Mouse (Mus musculus) midbrain, postnatal 0 days (tissue): ENCODE results near the gene Oser1. TPM values are rescaled to one million over a fixed set of nuclear protein-coding genes. Genes with fewer than 3 reads are reported as not detected.

Source experiments
- ATAC-seq: fragments of 200-750 bp; cut with Nextera tagmentation; 2 replicates; pipeline ENCODE4 v1.8.0; 2017; ENCODE audit warnings: moderate number of reproducible peaks, mild to moderate bottlenecking, moderate TSS enrichment, moderate library complexity; ENCODE audit not compliant: low FRiP score
- DNase-seq: peaks from one replicate; pipeline ENCODE4 v3.0.0-alpha.2; 2015; ENCODE audit warnings: low spot score
- H3K27ac ChIP-seq: fragments of 300-500 bp; sonication (generic); 2 replicates; pipeline ENCODE4 v1.5.1; 2014; ENCODE audit warnings: low read depth, mild to moderate bottlenecking, low read length, mixed read lengths
- H3K27me3 ChIP-seq: fragments of 300-500 bp; sonication (generic); 2 replicates; pipeline ENCODE4 v1.6.1; 2014; ENCODE audit warnings: low read length, control low read depth, mixed read lengths; ENCODE audit not compliant: insufficient read depth
- H3K36me3 ChIP-seq: fragments of 300-500 bp; sonication (generic); 2 replicates; pipeline ENCODE4 v1.6.1; 2014; ENCODE audit warnings: low read length, control low read depth, mixed read lengths; ENCODE audit not compliant: insufficient read depth
- H3K4me1 ChIP-seq: fragments of 300-500 bp; sonication (generic); 2 replicates; pipeline ENCODE4 v1.6.1; 2014; ENCODE audit warnings: mild to moderate bottlenecking, control low read depth, antibody characterized with exemption, low read length, mixed read lengths; ENCODE audit not compliant: insufficient read depth
- H3K4me2 ChIP-seq: fragments of 300-500 bp; sonication (generic); 2 replicates; pipeline ENCODE4 v1.6.1; 2014; ENCODE audit warnings: low read depth, mild to moderate bottlenecking, low read length, mixed read lengths; ENCODE audit not compliant: poor library complexity, severe bottlenecking
- H3K4me3 ChIP-seq: fragments of 300-500 bp; sonication (generic); 2 replicates; pipeline ENCODE4 v1.5.1; 2014; ENCODE audit warnings: low read depth, mild to moderate bottlenecking, low read length, moderate library complexity
- H3K9ac ChIP-seq: fragments of 300-500 bp; sonication (generic); replicated peaks from 2 replicates; pipeline ENCODE4 v1.6.1; 2014; ENCODE audit warnings: mild to moderate bottlenecking, low read length, moderate library complexity, mixed read lengths; ENCODE audit not compliant: poor library complexity, severe bottlenecking
- H3K9me3 ChIP-seq: fragments of 300-500 bp; sonication (generic); 2 replicates; pipeline ENCODE4 v1.6.1; 2016; ENCODE audit warnings: low read length, control low read depth
- CTCF ChIP-seq: IDR thresholded peaks from 2 replicates; pipeline ENCODE4 v1.5.1; 2016; ENCODE audit warnings: antibody characterized with exemption, mild to moderate bottlenecking
- WGBS: fragments of 180-500 bp; shearing (Covaris S2); extraction: QIAGEN DNeasy Blood & Tissue Kit; methylation state at CpG from one replicate; pipeline ENCODE4 v1.1.7; 2014; 5-methylcytosine and 5-hydroxymethylcytosine counted together
- polyA plus RNA-seq: library from polyadenylated mRNA; unstranded; fragments of >200 nt; fragmentation: Nextera tagmentation; extraction: Ambion mirVana; gene quantifications from 2 replicates; pipeline ENCODE4 v1.2.1, GENCODE M21; 2015
- total RNA-seq: library from RNA; depleted of rRNA; stranded (reverse); fragments of >200 nt; gene quantifications from 2 replicates; pipeline ENCODE4 v1.2.3, GENCODE M21; 2014

Oser1 gene
- total and polyA plus RNA-seq, 2 experiments from 2014 or later, result 29.9 to 63.8 TPM

- Histone ChIP-seq H3K27ac (no peak overlapping the region), H3K4me2 (no peak overlapping the region), H3K9ac (no peak overlapping the region), H3K4me3 (no peak overlapping the region), H3K27me3 (no peaks in the 10 kb centered on the region), H3K36me3 (peaks cover 40% of the 10 kb centered on the region), H3K9me3 (no peaks in the 10 kb centered on the region), H3K4me1 (no peaks in the 10 kb centered on the region)
- DNase-seq, result no peak
- no peak for TF ChIP-seq CTCF
- ATAC-seq, result no peak
- WGBS, result 94% methylated on average over 3 of the region's 3 CpGs
These were observed 14.3 kb downstream of the Oser1 start for GRCm38 (mm10) chr2:163410211-163410610.

DNA sequence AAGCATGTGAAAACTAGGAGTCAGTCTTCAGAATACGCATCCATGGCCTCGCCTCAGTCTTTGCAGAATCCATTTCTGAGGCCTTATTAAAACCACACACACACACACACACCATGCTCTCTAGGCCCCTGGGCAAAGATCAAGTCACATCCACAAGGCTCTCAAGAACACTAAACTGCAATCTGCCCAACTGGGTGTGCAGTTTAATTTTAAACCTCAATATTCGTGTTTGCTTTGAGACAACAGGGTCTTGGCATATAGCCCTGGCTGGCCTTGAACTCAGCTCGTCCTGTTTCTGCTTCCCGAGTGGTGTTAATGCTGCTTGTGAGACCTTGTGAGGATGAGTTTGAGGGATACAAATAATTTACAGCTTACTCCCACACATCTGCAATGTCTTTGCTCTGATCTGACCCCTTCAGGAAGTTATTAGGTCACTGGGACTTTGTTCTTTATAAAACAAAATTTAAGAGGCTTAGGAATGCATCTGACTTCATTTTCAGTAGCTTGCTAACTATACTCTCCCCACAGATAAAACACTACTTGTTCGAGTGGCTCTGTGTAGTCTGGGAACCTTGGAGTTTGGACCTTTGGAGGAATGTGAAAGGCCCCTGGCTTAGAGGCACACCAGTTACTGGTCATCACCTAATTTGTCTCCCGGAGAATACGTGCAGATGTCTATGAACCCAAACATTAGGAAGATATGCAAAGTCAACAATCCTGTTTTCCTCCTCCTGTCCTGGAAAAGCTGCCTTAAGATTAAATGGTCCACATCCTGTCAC lies 20.3 kb downstream of the Oser1 start:
- no peaks in the 10 kb centered on the region for H3K9me3 ChIP-seq
- no peak overlapping the region for H3K27ac ChIP-seq
- peaks cover 26% of the 10 kb centered on the region for H3K36me3 ChIP-seq
- H3K27me3 ChIP-seq, result no peaks in the 10 kb centered on the region
- H3K9ac ChIP-seq, result no peak overlapping the region
- no peak overlapping the region for H3K4me2 ChIP-seq
- no peak overlapping the region for H3K4me3 ChIP-seq
- WGBS, result 80% methylated on average over 8 of the region's 8 CpGs
- no peak for TF ChIP-seq CTCF
- ATAC-seq (no peak), DNase-seq (no peak)
- no peaks in the 10 kb centered on the region for H3K4me1 ChIP-seq

DNA sequence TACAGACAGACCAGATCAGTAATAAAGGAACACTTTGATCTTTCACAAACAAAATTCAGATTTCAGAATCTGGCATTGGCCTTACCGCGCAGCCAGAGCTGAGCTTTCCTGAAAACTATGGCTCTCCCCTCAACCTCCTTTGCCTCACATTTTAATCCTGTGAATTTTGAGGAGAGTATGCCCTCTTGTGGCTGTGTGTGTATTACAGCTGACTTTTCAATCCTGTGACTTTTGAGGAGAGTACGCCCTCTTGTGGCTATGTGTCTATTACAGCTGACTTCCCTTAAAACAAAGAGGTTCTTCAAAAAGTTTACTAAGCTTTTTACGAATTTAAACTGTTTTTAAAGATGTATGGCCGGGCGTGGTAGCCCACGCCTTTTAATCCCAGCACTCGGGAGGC lies 23.3 kb downstream of the Oser1 start:
- Histone ChIP-seq H3K4me1 (no peaks in the 10 kb centered on the region), H3K9me3 (no peaks in the 10 kb centered on the region), H3K9ac (no peak overlapping the region), H3K27ac (no peak overlapping the region), H3K4me2 (no peak overlapping the region), H3K36me3 (peaks cover 10% of the 10 kb centered on the region; the same call in 1 of the 2 replicates), H3K4me3 (no peak overlapping the region), H3K27me3 (no peaks in the 10 kb centered on the region)
- TF ChIP-seq CTCF, result peak; percentile 99
- ATAC-seq (no peak; the same call in 1 of the 2 replicates), DNase-seq (peak; percentile 89)
- WGBS, result 10% methylated on average over 8 of the region's 8 CpGs

DNA sequence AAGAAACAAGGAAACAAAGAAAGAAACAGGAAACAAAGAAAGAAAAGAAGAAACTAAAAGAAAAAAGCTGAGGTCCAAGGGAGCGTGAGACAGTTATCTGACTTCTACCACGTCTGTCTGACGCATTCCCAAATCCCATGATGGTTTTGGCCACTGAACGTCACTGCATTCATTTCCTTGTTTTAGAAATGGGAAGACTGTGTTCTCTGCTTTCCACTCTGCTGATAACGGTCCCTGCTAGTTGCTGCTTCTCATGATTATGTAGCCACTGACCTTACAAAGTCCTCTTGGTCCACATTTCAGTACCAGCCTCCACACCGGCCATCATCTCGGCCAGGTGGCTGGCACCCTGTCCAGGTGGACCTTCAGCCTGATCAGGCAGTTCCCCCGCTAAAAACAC lies 25.3 kb downstream of the Oser1 start:
- ATAC-seq (no peak), DNase-seq (no peak)
- no peaks in the 10 kb centered on the region for H3K4me1 ChIP-seq
- H3K9me3 ChIP-seq, result no peaks in the 10 kb centered on the region
- TF ChIP-seq CTCF, result no peak
- no peak overlapping the region for H3K27ac ChIP-seq
- no peak overlapping the region for H3K4me2 ChIP-seq
- no peak overlapping the region for H3K9ac ChIP-seq
- no peaks in the 10 kb centered on the region for H3K27me3 ChIP-seq
- no peak overlapping the region for H3K4me3 ChIP-seq
- peaks cover 5% of the 10 kb centered on the region; the same call in 1 of the 2 replicates for H3K36me3 ChIP-seq
- WGBS, result 81% methylated on average over 8 of the region's 8 CpGs

DNA sequence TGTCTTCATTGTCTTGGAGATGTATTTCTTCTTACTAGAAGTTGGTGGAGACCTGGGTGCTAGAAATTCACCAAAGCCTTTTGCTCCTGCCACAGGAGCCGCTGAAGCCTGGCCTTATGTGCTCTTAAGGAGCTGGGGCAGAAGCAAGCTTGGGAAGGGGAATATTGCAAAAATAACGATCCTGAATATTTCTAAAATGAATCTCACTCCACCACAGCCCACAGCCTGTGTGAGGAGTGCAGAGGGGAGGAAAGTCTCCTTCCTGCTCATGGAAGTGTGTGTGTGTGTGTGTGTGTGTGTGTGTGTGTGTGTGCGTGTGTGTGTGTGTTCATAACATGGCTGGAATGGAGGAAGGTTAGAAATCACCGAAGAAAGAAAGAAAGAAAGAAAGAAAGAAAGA lies 25.7 kb downstream of the Oser1 start:
- no peak for DNase-seq
- Histone ChIP-seq H3K9ac (no peak overlapping the region), H3K4me2 (no peak overlapping the region), H3K4me1 (no peaks in the 10 kb centered on the region), H3K27me3 (no peaks in the 10 kb centered on the region), H3K4me3 (no peak overlapping the region), H3K9me3 (no peaks in the 10 kb centered on the region), H3K36me3 (peaks cover under 1% of the 10 kb centered on the region; the same call in 1 of the 2 replicates), H3K27ac (no peak overlapping the region)
- no peak for ATAC-seq
- TF ChIP-seq CTCF, result no peak
- WGBS, result 83% methylated on average over 4 of the region's 4 CpGs

DNA sequence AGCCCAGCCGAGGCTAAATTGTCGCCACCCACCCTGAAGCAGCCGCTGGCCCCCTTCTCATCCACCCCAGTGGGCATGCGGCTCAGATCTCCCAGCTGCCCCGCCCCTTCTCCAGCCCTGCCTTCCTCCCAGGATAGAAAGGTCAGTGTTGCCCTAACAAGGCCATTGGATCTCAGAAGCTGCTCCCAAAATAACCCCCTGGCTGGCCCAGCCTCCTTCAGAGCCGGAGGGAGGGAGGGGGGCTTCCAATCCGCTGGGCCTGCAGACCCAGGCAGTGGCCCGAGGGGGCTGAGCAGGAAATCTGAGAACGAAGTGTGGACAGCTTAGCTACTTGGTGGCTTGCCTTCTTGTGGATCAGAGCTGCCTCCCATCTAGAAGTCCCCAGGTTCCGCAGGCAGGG lies 26.6 kb downstream of the Oser1 start, which contains the start of gene Jph2:
Gene Jph2, minus strand, starts transcription at position 89 of the 400 bp plus-strand sequence.
- no peak for ATAC-seq
- WGBS, result 11% methylated on average over 10 of the region's 10 CpGs
- Histone ChIP-seq H3K9me3 (no peaks in the 10 kb centered on the region), H3K27ac (no peak within 1 kb of the TSS), H3K27me3 (no peaks in the 10 kb centered on the region), H3K4me1 (no peaks in the 10 kb centered on the region), H3K4me2 (no peak within 1 kb of the TSS), H3K9ac (no peak within 1 kb of the TSS), H3K36me3 (no peaks in the 10 kb centered on the region), H3K4me3 (no peak within 1 kb of the TSS)
- no peak for TF ChIP-seq CTCF
- no peak for DNase-seq
